Mouse (Mus musculus): ENCODE measurements around the gene Slc22a18. TPM values are rescaled to one million over a fixed set of nuclear protein-coding genes. Genes with fewer than 3 reads are reported as not detected.

Slc22a18 gene
- polyA plus RNA-seq (2014; fragmentation: Nextera tagmentation; extraction: Ambion mirVana): 6.8 and 8.7 TPM in 2 replicates

GRCm38 (mm10) chr7:143473347-143474101 is at the start of gene Slc22a18:
Slc22a18 (plus strand) TSS chr7:143473736.
- Histone ChIP-seq H3K9me3 (ENCODE audit: control insufficient read depth, low read length) (no peaks in the 10 kb centered on the region), H3K4me1 (replicated peaks; ENCODE audit: control insufficient read depth, insufficient read depth, low read length) (no peaks in the 10 kb centered on the region), H3K4me3 (ENCODE audit: low read depth, low read length) (no peak within 1 kb of the TSS), H3K4me2 (ENCODE audit: low read length) (peak within 1 kb of the TSS; percentile 18; the same call in 1 of the 2 replicates), H3K27ac (ENCODE audit: low read depth) (no peak within 1 kb of the TSS), H3K36me3 (ENCODE audit: control insufficient read depth, insufficient read depth, low read length) (no peaks in the 10 kb centered on the region), H3K9ac (ENCODE audit: low read length) (no peak within 1 kb of the TSS), H3K27me3 (replicated peaks; ENCODE audit: control insufficient read depth, insufficient read depth, low read length) (no peaks in the 10 kb centered on the region)
- WGBS: 34% methylated on average over 4 of the region's 4 CpGs
- 0 out of 2 replicates have a peak, but pooled peaks have one; percentile 18 for ATAC-seq (replicated peaks; ENCODE audit: low FRiP score, low TSS enrichment, low read depth)
- peak; percentile 75 for DNase-seq (ENCODE audit: low spot score)

- H3K9ac ChIP-seq (ENCODE audit: low read length): no peak overlapping the region
- no peaks in the 10 kb centered on the region for H3K9me3 ChIP-seq (ENCODE audit: control insufficient read depth, low read length)
- H3K4me1 ChIP-seq (replicated peaks; ENCODE audit: control insufficient read depth, insufficient read depth, low read length): no peaks in the 10 kb centered on the region
- H3K4me3 ChIP-seq (ENCODE audit: low read depth, low read length): no peak overlapping the region
- 63% methylated on average over 23 of the region's 23 CpGs for WGBS
- no peak overlapping the region for H3K27ac ChIP-seq (ENCODE audit: low read depth)
- no peaks in the 10 kb centered on the region for H3K27me3 ChIP-seq (replicated peaks; ENCODE audit: control insufficient read depth, insufficient read depth, low read length)
- no peak for DNase-seq (ENCODE audit: low spot score)
- H3K4me2 ChIP-seq (ENCODE audit: low read length): no peak overlapping the region
- no peaks in the 10 kb centered on the region for H3K36me3 ChIP-seq (ENCODE audit: control insufficient read depth, insufficient read depth, low read length)
- ATAC-seq (replicated peaks; ENCODE audit: low FRiP score, low TSS enrichment, low read depth): no peak
Measured at GRCm38 (mm10) chr7:143428142-143428813, 45.3 kb upstream of the Slc22a18 start.

GRCm38 (mm10) chr7:143428814-143429499 is 44.6 kb upstream of the Slc22a18 start:
- no peak for ATAC-seq (replicated peaks; ENCODE audit: low FRiP score, low TSS enrichment, low read depth)
- Histone ChIP-seq H3K27me3 (replicated peaks; ENCODE audit: control insufficient read depth, insufficient read depth, low read length) (no peaks in the 10 kb centered on the region), H3K4me3 (ENCODE audit: low read depth, low read length) (no peak overlapping the region), H3K4me2 (ENCODE audit: low read length) (no peak overlapping the region), H3K27ac (ENCODE audit: low read depth) (no peak overlapping the region), H3K36me3 (ENCODE audit: control insufficient read depth, insufficient read depth, low read length) (no peaks in the 10 kb centered on the region), H3K4me1 (replicated peaks; ENCODE audit: control insufficient read depth, insufficient read depth, low read length) (no peaks in the 10 kb centered on the region), H3K9ac (ENCODE audit: low read length) (no peak overlapping the region), H3K9me3 (ENCODE audit: control insufficient read depth, low read length) (no peaks in the 10 kb centered on the region)
- WGBS: 62% methylated on average over 2 of the region's 2 CpGs
- DNase-seq (ENCODE audit: low spot score): no peak

- Histone ChIP-seq H3K36me3 (ENCODE audit: control insufficient read depth, insufficient read depth, low read length) (no peaks in the 10 kb centered on the region), H3K4me3 (ENCODE audit: low read depth, low read length) (no peak overlapping the region), H3K9me3 (ENCODE audit: control insufficient read depth, low read length) (no peaks in the 10 kb centered on the region), H3K4me1 (replicated peaks; ENCODE audit: control insufficient read depth, insufficient read depth, low read length) (peaks cover 3% of the 10 kb centered on the region; the same call in 1 of the 2 replicates), H3K27me3 (replicated peaks; ENCODE audit: control insufficient read depth, insufficient read depth, low read length) (no peaks in the 10 kb centered on the region), H3K9ac (ENCODE audit: low read length) (no peak overlapping the region), H3K27ac (ENCODE audit: low read depth) (no peak overlapping the region), H3K4me2 (ENCODE audit: low read length) (no peak overlapping the region)
- 73% methylated on average over 1 of the region's 1 CpGs for WGBS
- DNase-seq (ENCODE audit: low spot score) (no peak), ATAC-seq (replicated peaks; ENCODE audit: low FRiP score, low TSS enrichment, low read depth) (no peak)
Measured at GRCm38 (mm10) chr7:143432631-143433030, 40.9 kb upstream of the Slc22a18 start.

DNA sequence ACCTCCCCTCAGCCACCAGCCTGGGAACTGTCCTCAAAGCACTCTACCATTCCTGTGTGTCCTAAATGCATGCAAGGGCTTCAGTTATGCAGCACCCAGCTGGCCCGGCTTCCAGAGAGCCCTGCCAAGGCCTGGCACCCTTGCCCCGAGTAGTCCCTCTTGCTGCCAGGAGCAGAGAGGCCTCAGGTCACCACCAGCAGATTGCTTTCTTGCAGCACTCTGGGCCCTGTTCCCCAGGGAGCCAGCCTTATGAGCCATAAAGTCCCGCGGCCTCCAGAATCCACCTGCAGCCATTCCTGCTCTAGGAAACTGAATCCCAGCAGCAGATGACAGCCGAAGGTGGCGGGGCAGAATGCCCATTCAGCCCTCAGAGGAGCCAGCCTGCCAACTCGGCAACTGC is 40.2 kb upstream of the Slc22a18 start:
- ATAC-seq (replicated peaks; ENCODE audit: low FRiP score, low TSS enrichment, low read depth): no peak
- Histone ChIP-seq H3K4me2 (ENCODE audit: low read length) (no peak overlapping the region), H3K27ac (ENCODE audit: low read depth) (no peak overlapping the region), H3K9ac (ENCODE audit: low read length) (no peak overlapping the region), H3K36me3 (ENCODE audit: control insufficient read depth, insufficient read depth, low read length) (no peaks in the 10 kb centered on the region), H3K4me1 (replicated peaks; ENCODE audit: control insufficient read depth, insufficient read depth, low read length) (peaks cover 6% of the 10 kb centered on the region; the same call in 1 of the 2 replicates), H3K4me3 (ENCODE audit: low read depth, low read length) (no peak overlapping the region), H3K9me3 (ENCODE audit: control insufficient read depth, low read length) (no peaks in the 10 kb centered on the region), H3K27me3 (replicated peaks; ENCODE audit: control insufficient read depth, insufficient read depth, low read length) (no peaks in the 10 kb centered on the region)
- DNase-seq (ENCODE audit: low spot score): no peak
- WGBS: 74% methylated on average over 7 of the region's 7 CpGs

DNA sequence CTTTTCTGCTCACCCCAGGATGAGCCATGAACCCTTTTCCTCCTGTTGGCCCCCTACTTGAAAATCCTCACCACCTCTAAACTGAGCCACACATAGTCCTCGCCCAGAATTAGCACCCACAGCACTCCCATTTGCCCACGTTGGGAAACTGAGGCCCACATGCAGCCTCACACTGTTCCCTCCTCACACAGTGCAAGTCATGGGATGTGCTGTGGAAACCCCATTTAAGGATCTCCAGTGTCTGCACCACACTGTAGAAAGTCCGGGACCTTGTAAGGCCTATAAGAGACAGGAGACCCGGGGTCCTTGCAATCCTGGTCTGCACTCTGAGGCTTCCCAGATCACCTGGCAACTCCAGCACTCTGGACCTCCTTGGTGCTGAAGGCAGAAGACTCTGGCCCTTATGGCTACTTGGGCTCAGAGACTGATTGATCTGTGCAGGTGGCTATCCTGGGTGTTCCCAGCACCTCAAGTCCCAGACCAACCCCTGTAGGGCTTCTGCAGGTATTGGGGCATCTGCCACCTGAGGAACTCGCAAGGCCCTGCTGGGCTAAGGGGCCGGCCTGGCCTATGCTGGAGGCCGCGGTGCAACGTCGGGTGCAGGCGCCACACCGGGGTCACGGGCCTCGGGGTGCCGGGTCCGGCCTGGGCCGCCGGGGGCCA is 36.2 kb upstream of the Slc22a18 start:
- ATAC-seq (replicated peaks; ENCODE audit: low FRiP score, low TSS enrichment, low read depth) (peak; percentile 64), DNase-seq (ENCODE audit: low spot score) (peak; percentile 74)
- WGBS: 21% methylated on average over 18 of the region's 18 CpGs
- peak overlapping the region; percentile 44 for H3K4me3 ChIP-seq (ENCODE audit: low read depth, low read length)
- peak overlapping the region; percentile 70 for H3K9ac ChIP-seq (ENCODE audit: low read length)
- peak overlapping the region; percentile 39; the same call in 1 of the 2 replicates for H3K27ac ChIP-seq (ENCODE audit: low read depth)
- no peaks in the 10 kb centered on the region for H3K27me3 ChIP-seq (replicated peaks; ENCODE audit: control insufficient read depth, insufficient read depth, low read length)
- H3K4me2 ChIP-seq (ENCODE audit: low read length): peak overlapping the region; percentile 96
- no peaks in the 10 kb centered on the region for H3K9me3 ChIP-seq (ENCODE audit: control insufficient read depth, low read length)
- no peaks in the 10 kb centered on the region for H3K36me3 ChIP-seq (ENCODE audit: control insufficient read depth, insufficient read depth, low read length)
- H3K4me1 ChIP-seq (replicated peaks; ENCODE audit: control insufficient read depth, insufficient read depth, low read length): peaks cover 14% of the 10 kb centered on the region; the same call in 1 of the 2 replicates

DNA sequence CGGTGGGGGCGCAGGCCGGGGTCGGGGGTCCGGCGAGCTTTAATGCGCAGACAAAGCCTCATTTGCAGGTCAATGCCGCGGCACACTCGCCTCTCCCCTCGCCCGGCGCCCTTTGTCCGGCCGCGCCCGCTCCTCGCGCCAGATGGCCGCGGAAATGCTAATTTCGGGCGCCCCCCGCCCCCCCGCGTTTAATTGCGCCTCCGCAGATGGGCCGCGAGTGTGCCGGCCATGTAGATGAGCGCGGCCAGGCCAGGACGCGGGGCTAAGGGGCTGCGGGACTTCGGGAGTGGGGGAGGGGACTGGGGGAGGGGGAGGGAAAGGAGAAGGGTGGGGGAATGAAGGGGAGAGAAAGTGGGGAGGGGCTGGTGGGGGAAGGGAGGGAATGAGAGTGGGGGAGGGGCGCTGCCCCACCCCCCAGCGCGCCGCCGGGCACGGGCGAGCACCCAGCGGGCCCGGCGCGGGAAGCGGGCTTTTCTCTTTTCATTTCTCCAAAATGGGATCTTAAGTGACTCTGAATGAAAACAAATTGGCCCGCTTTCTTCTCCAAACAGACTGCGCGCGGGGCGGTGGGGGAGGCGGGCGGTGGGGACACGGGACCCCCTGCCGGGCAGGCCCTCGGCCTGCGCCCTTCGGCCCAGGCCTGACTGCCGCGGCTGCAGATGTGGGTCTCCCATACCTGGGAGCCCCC is 35.5 kb upstream of the Slc22a18 start:
- H3K27ac ChIP-seq (ENCODE audit: low read depth): peak overlapping the region; percentile 39; the same call in 1 of the 2 replicates
- peaks cover 14% of the 10 kb centered on the region; the same call in 1 of the 2 replicates for H3K4me1 ChIP-seq (replicated peaks; ENCODE audit: control insufficient read depth, insufficient read depth, low read length)
- ATAC-seq (replicated peaks; ENCODE audit: low FRiP score, low TSS enrichment, low read depth): peak; percentile 70
- 2% methylated on average over 59 of the region's 63 CpGs for WGBS
- H3K27me3 ChIP-seq (replicated peaks; ENCODE audit: control insufficient read depth, insufficient read depth, low read length): no peaks in the 10 kb centered on the region
- peak overlapping the region; percentile 96 for H3K4me2 ChIP-seq (ENCODE audit: low read length)
- peak; percentile 76 for DNase-seq (ENCODE audit: low spot score)
- peak overlapping the region; percentile 70 for H3K9ac ChIP-seq (ENCODE audit: low read length)
- no peaks in the 10 kb centered on the region for H3K36me3 ChIP-seq (ENCODE audit: control insufficient read depth, insufficient read depth, low read length)
- H3K9me3 ChIP-seq (ENCODE audit: control insufficient read depth, low read length): no peaks in the 10 kb centered on the region
- peak overlapping the region; percentile 44 for H3K4me3 ChIP-seq (ENCODE audit: low read depth, low read length)
